Mouse (Mus musculus) kidney, postnatal 0 days (tissue): ENCODE results near the gene Mettl21e. TPM values are rescaled to one million over a fixed set of nuclear protein-coding genes. Genes with fewer than 3 reads are reported as not detected.

Experiments
- ATAC-seq: fragments of 200-750 bp; cut with Nextera tagmentation; replicated peaks from 2 replicates; pipeline ENCODE4 v1.8.0; 2017; ENCODE audit warnings: low read depth, moderate number of reproducible peaks, moderate TSS enrichment, moderate library complexity; ENCODE audit not compliant: low FRiP score
- DNase-seq: peaks from one replicate; pipeline ENCODE4 v3.0.0-alpha.2; 2016; ENCODE audit warnings: low spot score
- H3K27ac ChIP-seq: fragments of 300-500 bp; sonication (generic); 2 replicates; pipeline ENCODE4 v1.5.1; 2014; ENCODE audit warnings: mild to moderate bottlenecking
- H3K27me3 ChIP-seq: fragments of 300-500 bp; sonication (generic); 2 replicates; pipeline ENCODE4 v1.6.1; 2014; ENCODE audit warnings: low read length, mixed read lengths; ENCODE audit not compliant: insufficient read depth
- H3K36me3 ChIP-seq: fragments of 300-500 bp; sonication (generic); 2 replicates; pipeline ENCODE4 v1.6.1; 2014; ENCODE audit warnings: low read length, mixed read lengths; ENCODE audit not compliant: insufficient read depth
- H3K4me1 ChIP-seq: fragments of 300-500 bp; sonication (generic); replicated peaks from 2 replicates; pipeline ENCODE4 v1.6.1; 2014; ENCODE audit warnings: antibody characterized with exemption, low read length, mixed read lengths; ENCODE audit not compliant: insufficient read depth
- H3K4me2 ChIP-seq: fragments of 300-500 bp; sonication (generic); 2 replicates; pipeline ENCODE4 v1.6.1; 2014; ENCODE audit warnings: mild to moderate bottlenecking, low read length, moderate library complexity, mixed read lengths
- H3K4me3 ChIP-seq: fragments of 300-500 bp; sonication (generic); replicated peaks from 2 replicates; pipeline ENCODE4 v1.5.1; 2014; ENCODE audit warnings: low read depth, low read length
- H3K9ac ChIP-seq: fragments of 300-500 bp; sonication (generic); 2 replicates; pipeline ENCODE4 v1.6.1; 2014; ENCODE audit warnings: low read depth, low read length
- H3K9me3 ChIP-seq: fragments of 300-500 bp; sonication (generic); replicated peaks from 2 replicates; pipeline ENCODE4 v1.6.1; 2016; ENCODE audit warnings: low read length, inconsistent platforms, mixed read lengths
- CTCF ChIP-seq: IDR thresholded peaks from 2 replicates; pipeline ENCODE4 v1.5.1; 2016; ENCODE audit warnings: antibody characterized with exemption, low read depth, mild to moderate bottlenecking, moderate library complexity
- WGBS: fragments of 180-500 bp; shearing (Covaris S2); extraction: QIAGEN DNeasy Blood & Tissue Kit; methylation state at CpG from one replicate; pipeline ENCODE4 v1.1.7; 2014; 5-methylcytosine and 5-hydroxymethylcytosine counted together
- polyA plus RNA-seq: library from polyadenylated mRNA; unstranded; fragments of >200 nt; fragmentation: Nextera tagmentation; extraction: Ambion mirVana; gene quantifications from 2 replicates; pipeline ENCODE4 v1.2.1, GENCODE M21; 2015

Gene Mettl21e
- polyA plus RNA-seq, 1 experiment from 2014 or later, result not detected

DNA sequence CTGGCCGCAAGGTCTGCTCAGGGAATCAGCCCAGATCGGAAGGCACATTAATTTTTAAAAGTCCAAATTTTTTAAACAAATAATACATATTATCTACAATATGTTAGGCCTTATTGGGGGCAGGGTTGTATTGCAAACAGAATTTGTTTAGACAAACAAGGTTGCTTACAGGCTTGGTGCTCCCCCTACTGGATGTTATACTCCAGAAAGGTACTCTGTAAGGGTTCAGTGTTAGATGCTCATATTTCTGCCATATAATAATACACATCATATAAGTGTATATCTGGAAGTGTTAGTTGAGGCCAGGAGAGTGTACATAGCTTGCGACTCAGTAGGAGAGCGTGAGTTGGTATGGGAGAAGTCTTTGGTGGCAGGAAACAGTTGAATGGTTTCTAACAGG, 63.5 kb downstream of the Mettl21e start:
- ATAC-seq, result no peak
- no peak overlapping the region for H3K9ac ChIP-seq
- H3K27me3 ChIP-seq, result no peaks in the 10 kb centered on the region
- H3K4me2 ChIP-seq, result no peak overlapping the region
- TF ChIP-seq CTCF, result peak; percentile 51; the same call in 1 of the 2 replicates
- DNase-seq, result peak; percentile 33
- H3K4me1 ChIP-seq, result no peaks in the 10 kb centered on the region
- H3K9me3 ChIP-seq, result no peaks in the 10 kb centered on the region
- 0 out of 2 replicates have a peak, but pooled peaks cover 3% of the 10 kb centered on the region for H3K36me3 ChIP-seq
- no peak overlapping the region for H3K27ac ChIP-seq
- 95% methylated on average over 4 of the region's 4 CpGs for WGBS
- no peak overlapping the region for H3K4me3 ChIP-seq

Other genes with a start within 250 kb of the Mettl21e start
- 0.18 and 0.25 TPM in 2 replicates for gene Mettl21c, start 198.9 kb downstream of the Mettl21e start, polyA plus RNA-seq
- gene Gm8251, start 157.0 kb downstream of the Mettl21e start, polyA plus RNA-seq, result 0.03 TPM in 1 of 2 replicates, not detected in the other
- 60.8 and 63.2 TPM in 2 replicates for gene Tex30, start 116.5 kb downstream of the Mettl21e start, polyA plus RNA-seq
- 45.8 and 53.8 TPM in 2 replicates for gene Kdelc1, start 100.2 kb downstream of the Mettl21e start, polyA plus RNA-seq
- gene Bivm, start 100.0 kb downstream of the Mettl21e start, polyA plus RNA-seq, result 16.4 and 17.0 TPM in 2 replicates
- 14.1 TPM in 2 replicates for gene Ercc5, start 71.2 kb downstream of the Mettl21e start, polyA plus RNA-seq